Mouse (Mus musculus): ENCODE results near the gene Fam214a.
A peak's percentile ranks its signal among the peaks of the same experiment; 100 is the strongest.

Fam214a gene

DNA sequence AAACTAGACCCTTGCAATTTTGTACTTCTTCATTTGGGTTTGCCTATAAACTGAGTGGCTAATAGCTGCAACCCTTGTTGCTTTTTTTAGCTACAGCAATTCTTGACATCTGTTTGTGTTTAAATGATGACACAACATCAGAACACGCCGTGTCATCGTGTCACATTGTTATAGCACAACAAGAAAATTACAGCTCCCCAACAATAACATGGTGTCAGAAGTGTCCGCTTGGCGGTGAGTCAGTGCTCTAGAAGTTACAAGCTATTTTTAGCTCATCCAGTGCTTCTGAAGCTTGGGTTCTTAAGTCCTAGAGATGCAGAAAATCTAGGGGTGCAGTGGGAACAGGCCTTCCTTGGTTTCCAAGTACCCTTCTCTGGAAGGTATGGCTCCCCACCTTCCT lies 578 bp upstream of the Fam214a start:
- no peak for DNase-seq

DNA sequence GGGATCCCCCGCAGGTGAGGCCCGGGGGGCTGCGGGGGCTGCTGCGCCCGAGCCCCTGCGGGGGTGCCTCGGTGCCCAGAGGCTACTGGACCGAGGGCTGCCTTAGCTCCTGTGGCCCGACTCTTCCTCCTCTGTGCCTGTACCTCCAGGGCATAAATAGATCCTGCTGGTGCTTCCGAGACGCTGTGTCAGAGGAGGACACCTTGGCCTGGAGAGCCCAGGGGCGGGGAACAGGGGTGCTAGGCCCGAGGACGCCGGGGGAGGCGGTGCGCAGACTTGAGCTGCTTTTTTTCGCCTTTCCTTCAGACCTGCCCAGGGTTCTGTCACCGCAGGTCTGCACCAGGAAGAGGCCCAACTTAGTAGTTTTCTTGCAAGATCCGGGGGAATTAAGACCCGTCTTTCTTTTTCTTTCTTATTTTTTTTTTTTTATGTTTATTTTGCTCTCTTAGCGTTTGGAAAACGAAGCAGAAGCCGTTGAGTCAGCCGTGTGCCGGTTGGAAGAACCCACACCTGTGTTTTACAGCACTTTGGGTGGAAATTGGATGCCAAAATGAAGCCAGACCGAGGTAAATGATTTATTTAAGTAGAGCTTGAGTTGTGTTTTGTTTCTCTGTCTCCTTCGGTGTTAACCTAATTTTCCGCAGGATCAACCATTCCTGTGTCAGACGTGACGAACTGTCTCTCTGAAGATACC lies 728 bp downstream of the Fam214a start:
- peak; percentile 58 for DNase-seq

DNA sequence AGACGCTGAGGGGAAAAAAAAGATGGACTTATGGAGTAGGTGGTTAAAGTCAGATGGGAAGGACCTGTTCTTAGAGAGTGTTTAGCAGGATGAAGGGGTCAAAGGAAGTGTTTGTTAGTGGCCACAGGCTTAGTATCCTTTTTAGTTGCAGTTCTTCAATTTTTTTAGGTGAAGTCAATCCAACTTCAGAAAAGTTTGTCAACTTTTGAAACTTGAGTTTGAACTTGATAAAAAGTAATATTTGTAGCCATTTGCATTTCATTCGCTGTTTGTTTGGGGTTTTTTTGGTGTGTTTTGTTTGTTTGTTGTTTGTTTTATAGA lies 1.2 kb downstream of the Fam214a start:
- DNase-seq, result peak; percentile 8

DNA sequence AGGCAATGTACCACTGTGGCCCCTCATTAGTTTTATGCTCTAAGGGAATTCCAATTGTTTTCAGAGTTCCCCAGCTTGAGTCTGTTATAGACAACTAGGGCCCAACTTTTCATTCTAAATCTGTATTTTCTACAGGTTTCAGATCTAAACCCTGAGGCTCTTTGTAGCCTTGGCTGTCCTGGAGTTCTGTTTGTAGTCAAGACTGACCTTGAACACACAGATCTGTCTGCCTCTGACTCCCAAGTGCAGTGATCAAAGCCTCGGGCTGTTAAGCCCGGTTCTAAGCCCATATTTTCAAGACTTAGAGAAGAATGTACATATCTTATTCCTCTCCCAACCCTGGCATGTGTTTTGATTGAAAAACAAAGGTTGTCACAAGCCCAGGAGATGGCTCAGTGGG lies 1.7 kb downstream of the Fam214a start:
- DNase-seq, result peak; percentile 11

DNA sequence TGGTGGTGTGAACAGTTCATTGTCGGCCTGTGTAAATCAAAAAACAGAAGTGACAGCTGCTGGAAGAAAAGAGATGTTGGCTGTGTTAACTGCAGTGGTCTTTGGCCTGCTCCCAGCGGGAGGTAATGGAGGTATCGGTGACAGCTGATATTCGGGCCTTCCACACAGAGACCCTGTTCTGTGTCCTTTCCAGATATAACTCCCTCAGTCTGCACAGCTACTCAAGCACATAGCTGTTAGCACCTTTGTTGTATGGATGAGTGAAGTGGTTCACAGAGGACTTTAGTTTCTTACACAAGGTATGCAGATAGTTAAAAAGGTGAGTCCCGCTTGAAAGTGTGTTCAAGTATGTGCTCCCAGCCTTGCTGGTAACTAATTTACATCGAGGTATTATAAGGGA lies 7.9 kb downstream of the Fam214a start:
- DNase-seq, result no peak

DNA sequence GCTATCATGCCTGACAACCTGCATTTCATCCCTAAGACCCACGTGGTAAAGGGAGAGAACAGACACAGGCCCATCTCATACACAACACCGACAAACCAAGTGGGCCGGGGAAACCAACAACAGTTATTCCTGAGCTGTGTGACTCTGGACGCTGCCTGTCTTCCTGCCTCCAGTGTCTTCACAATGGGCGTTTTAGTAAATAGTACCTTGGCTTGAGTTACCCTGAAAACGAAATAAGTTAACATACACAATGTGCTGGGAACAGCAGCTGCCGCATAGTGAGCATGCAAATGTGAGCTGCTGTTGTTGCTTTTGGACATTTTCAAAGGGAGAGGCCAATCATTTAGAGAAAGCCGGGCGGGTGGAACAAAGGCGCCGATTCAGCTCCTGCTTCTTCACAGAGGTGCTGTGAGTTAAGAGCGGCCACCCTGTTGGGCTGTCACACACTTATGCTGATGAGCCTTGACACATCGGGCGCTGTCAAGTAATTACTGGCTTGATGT lies 8.4 kb downstream of the Fam214a start:
- peak; percentile 3 for DNase-seq

DNA sequence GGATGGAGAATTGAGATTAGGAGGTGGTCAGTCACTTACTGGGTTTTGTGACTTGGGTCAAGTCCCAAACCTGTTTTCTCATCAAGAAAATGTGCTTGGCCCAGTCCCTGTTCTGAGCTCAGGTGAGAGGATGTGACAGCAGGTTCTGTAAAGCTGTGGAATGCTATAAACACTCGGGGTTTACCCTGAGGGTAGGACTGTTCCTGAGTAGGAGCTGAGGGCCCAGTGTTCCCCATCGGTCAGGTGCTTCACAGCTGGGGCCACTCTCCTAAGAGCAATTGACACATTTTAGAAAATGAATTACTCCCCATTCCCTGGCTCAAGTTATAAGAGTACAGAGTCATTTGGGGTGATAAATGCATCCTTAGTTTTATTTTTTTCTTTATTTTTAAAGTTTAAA lies 11.3 kb downstream of the Fam214a start:
- no peak for DNase-seq

DNA sequence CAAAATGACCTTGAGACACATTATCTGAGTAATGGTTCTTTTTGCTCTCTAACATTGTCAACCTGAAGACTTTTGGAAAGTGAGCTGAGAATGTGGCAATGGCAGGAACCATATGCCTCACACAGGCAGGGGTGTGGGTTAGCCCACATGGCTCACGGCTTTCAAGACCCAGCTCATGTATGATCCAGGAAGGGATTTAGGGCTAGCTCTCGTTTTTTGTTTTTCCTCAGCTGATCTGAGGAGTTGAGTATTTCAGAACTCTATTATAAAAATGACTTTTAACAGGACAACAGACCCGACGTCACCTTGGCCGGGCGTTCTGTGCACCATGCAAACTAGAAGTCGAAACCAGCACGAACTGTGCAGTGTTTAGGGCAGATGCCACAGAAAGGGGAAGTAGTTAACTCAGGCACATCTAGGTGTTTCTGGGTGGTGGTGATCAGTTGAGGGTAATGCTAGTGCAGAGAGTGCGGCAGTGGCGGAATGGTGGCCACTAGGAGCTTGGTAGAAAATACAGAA lies 12.2 kb downstream of the Fam214a start:
- no peak for DNase-seq

DNA sequence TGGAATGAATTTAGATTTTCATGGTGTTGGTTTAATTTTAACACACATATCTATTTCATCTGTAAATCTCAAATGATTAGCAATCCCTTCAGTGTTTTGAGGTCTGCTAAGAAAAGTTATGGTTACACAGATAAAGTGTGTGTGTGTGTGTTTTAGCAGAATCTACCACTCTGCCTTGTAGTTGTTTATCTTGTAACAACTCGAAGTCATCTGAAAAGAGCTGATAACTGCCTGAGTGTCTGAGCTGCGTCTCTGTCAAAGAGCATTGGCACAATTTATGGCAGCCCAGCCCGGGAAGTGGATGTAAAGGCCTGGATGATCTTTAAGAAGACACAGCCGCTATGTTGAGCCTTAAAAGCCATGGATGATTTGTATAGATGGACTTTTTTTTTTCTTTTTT lies 13.5 kb downstream of the Fam214a start:
- DNase-seq, result no peak

DNA sequence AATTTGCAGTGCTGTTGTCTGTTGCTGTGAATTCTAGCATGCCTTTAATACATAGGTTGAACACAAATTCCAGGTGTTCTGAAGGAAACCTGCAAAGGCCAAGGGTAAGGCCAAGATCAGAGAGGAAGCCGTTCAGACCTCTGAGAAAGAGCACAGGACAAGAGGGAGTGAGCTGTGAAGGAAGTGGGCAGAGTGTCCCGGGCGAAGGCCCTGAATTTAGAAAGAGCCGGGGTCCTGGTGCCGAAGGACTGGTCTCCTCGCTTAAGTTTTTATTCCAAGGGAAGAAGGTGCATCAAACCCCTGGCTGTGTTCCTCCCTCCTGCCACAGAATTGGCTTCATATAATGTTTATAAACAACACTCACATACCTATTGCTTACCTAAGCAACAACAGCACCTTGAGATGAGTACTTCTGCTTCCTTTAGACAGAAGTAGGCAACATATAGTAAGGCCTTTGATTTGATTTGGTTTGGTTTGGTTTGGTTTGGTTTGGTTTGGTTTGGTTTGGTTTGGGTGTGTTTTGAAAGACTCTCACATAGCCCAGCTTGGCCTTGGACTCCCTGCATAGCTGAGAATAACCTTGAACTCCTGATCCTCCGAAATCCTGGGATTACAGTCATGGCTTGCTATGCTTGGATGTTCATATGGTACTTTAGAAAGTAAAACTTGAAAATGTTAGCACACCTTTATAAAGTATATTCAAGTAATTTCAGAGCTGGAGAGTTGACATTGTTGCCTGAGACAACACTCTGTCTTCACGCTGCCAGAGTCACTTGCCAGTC lies 16.2 kb downstream of the Fam214a start:
- DNase-seq, result no peak

DNA sequence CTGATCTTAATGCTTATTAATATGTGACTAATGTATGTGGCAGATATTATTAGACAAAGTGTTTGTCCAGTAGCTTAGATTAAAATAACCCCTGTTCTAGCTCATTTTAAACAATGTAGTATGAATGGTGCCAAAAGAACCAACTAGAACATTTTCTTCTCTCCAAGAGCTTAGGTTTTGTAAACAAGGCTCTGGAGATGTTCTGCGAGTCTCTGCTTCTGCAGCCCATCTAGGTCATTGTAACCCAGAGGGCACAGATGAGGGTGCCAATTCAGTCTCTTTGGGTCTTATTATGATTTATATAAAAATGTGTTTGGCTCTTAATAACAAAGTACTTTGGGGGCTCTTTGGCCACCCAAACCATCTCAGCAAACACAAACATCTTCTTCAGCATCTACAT lies 17.9 kb downstream of the Fam214a start:
- DNase-seq, result no peak

DNA sequence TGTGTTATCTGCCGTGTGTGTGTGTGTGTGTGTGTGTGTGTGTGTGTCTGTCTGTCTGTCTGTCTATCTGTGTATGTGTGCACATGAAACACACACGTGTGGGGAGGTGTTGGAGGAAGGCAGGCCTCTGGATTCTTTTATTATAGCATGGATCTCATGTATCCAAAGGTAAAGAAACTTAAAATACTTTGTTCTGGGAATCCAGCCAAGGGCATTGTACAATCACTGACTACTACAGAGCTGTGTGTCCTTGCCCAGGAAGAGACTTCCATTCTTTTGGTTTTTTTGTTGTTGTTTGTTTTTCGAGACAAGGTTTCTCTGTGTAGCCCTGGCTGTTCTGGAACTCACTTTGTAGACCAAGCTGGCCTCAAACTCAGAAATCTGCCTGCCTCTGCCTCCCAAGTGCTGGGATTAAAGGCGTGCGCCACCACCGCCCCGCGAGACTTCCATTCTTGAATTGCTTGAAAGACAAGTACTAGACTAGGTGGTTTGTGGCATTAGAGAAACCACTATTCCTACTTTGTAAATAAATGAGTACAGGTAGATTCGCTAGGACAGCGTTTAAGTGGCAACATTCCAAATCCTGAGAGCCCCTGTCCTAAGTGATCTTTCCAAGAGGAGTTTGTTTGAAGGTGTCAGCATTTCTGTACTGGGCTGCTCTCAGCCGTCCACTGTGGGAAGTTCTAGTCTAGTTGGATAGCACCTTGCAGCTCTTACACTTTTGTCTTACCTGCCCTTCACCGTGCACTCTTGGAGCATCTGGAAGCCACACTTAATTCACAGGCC lies 18.7 kb downstream of the Fam214a start:
- DNase-seq, result no peak

DNA sequence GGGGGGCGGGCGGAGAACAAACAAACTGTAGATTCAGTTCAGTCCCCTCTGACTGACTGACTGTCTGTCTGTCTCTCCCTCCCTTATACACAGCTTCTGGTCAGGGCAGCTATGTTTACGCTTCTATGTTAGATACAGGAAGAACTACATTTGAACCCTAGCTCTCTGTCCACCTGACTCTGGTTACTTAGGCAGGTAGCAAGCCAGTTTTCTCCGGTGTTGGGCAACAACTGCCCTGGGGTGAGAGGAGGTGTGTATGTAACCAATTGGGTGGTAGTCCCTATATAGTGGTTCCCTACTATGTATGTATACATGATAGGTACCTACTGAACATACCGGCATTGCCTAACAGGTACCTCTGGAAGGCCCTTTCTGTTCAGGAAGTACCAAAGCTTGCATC lies 20.1 kb downstream of the Fam214a start:
- DNase-seq, result no peak

DNA sequence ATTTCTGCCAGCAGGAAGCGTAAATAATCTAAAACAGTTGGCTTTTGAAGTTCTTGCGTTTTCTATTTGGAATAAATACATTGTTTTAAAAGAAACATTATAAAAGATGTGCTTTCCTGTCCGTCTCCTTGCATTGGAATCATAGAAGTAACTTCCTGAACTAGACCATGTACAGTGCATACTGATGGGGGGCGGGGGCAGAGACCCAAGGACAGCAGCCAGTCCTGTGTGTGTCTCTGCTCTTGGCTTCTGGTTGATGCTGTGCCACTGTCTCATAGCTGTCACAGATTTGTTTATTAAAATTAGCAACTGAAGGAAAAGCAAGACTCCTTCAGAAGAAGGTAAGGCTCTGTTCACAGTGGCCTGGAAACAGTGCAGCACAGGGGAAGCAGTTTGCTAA lies 20.5 kb downstream of the Fam214a start:
- no peak for DNase-seq

DNA sequence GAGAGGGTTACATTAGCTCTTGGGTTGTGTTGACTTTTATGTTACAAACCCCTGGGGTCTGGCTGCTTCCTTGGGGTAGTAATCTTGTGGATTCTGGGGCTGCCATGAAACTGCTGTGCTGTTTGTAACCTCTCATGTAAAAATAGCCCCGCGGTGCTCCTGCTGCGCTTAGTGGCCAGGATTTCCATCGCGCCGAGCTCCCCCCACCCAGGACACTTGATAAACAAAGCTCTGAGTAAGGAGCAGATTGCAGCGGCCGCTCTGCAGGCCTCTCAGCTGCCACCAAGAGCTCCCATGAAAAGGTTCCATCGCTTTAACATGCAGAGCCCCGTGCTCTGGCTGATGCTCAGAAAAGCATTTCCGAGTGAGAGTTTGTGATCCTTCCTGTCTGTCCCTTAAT lies 22.1 kb downstream of the Fam214a start:
- DNase-seq, result peak; percentile 61

DNA sequence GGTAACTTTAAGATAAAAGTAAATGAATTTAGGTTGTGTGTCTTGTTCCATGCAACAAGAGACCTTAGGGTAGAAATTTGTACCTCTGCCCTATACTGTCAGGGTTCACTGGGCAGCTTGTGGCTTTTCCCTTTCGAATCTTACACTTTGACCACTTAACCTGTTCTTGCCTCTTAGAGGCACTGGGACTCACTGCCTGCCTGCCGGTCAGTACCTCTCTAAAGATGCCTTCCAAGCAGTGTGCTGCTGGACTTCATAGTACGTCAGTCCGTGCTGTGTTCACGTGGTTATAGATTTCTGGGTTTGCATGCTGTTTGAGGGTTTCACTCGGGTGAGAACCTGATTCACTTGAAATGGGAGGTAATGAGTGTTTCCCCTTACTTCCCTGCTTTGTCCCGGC lies 22.7 kb downstream of the Fam214a start:
- DNase-seq, result no peak

DNA sequence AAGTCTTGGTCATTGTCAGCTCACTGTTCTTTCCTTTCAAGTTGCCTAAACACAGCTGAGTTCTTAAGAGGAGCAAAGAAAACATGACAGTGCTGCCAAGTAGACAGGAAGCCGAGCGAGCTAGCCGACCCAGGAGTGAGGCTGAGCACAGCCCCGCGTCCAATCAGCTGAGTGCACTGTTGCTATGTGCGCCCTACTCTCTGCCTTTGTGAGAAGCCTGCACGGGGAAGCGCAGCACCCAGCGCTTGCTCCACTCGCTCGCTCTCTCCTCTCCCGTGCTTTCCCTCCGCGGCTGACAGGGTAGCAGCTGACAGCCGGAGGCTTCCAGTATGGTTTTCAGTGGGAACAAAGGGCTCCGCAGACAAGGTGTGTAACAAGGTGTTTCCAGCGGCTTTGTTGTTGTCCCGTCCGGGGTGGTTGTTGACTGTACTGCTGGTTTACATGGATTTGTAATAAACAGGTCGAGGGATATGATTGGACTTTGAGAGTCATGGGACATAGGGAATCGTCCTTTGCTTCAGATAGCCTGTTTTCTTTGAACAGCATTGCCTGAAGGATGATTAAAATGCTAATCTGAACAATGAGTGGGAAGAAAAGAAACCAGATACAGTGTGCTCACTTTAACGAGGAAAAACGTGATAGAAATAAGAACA lies 23.4 kb downstream of the Fam214a start:
- DNase-seq, result peak; percentile 92

DNA sequence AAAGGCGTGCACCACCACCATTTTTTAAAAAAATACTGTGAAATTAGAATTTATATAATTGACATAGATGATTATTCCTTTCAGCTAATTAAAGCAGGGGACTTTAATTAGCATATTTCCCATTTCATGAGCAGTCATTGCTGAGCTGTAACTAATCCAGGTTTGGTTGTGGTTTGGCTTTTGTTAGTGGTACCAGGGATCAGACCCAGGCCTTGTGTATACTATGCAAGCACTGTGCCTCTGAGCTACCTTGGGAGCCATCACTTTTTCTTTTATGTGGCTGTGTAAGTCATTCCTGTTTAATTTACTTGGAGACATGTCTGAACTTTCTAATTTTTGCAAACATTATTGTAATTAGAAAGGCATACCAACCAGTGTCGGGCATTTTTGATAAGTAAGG lies 24.6 kb downstream of the Fam214a start:
- DNase-seq, result peak; percentile 46

DNA sequence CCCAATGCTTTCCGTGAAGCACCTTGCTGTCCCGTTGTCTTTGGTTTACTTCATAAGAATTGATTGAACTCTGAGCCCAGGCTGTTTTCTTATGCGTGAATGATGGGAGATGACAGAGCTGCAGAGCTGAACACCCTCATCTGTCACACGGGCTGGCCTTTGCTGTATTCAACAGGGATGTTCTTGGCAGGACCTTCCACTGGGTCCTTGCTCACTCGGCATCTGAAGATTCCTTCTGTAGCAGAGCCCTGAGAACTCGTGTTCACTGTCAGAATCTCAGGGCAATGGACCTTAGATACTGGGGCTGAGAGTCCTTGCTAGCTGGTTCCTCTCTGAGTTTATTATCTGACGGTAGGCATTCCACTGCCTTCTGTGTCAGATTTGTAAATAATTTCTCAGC lies 25.3 kb downstream of the Fam214a start:
- DNase-seq, result peak; percentile 58

DNA sequence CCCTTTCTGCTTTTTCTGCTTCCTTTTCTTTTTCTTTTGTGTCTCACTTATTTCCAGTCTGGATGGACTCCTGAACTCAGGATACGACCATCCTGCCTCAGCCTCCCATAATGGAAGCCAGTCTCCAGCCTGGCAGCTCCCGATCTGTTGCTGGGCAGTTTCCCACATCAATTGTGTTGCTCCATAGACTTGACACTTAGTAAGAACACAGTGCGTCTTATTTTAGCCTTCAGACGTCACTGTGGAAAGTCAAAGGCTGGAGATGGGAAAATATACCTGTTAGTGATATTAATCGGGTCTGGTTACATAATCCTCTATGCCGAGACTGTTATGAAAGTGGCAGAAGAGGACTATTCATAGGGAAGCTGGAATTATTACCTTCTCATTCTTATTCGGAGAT lies 26.2 kb downstream of the Fam214a start:
- peak; percentile 71 for DNase-seq

DNA sequence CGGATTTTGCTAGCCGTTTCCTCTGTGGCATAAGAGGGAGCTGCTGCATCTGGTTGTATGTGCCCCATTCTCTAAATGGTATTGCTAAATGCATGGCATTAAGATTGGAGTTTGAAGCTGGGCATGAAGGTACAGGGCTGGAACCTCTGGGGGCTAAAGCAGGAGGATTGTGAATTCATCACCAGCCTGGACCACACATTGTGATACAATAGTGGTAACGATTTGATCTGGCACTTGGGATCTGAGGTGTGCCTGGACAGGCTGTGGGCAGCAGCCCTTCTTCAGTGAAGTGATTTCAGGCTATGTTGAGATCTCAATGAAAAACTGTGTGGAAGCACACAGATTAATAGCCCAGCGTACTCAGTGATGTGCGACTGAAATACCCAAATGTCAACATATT lies 26.7 kb downstream of the Fam214a start:
- DNase-seq, result no peak

DNA sequence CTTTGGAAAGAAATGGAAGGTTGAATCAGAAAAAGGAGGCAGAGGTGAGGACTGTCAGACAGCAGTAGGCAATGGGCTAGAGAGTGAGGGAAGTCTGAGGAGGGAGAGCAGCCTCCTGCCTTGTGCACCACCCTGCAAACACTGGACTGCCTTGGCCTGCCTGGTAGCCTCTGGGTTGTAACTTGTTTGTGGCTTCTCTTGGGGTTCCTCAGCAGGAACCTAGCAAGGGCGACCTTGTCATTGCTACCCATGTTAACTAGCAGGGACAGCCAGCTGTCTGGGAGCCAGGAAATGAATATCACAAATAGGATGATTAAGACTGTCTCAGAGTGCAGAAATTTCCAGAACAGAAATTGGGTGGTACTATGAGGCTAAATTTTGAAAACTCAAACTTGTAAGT lies 27.2 kb downstream of the Fam214a start:
- no peak for DNase-seq

DNA sequence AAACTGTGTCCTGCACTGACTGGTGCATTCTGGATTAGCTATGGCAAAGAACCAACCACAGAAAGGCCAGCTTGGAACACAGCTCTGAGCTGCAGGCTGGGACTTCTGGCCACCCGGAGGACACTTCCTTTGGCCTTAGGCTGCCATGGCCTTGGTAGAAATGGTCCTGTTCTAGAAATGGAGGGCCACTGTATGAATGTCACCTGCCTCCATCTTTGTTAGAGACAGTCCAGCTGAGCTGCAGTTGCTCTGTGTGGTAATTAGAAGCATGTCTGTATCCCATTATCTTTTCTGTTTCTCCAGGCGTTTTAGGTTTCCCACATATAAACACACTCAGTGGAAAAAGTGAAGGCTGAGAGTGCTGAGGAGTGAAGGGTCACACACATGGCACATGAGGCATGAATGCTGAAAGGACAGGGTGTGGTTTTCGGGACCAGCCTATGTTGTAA lies 29.0 kb downstream of the Fam214a start:
- DNase-seq, result no peak

All from cerebellum, adult 9-10 months (tissue).